Mouse (Mus musculus) kidney, adult 2 months (tissue): Measurements from ENCODE around the gene Tjp2. TPM values are rescaled to one million over a fixed set of nuclear protein-coding genes. Genes with fewer than 3 reads are reported as not detected.
A peak's percentile ranks its signal among the peaks of the same experiment; 100 is the strongest.
"Not testable (repeated sequence)": the region's sequence is repeated elsewhere in the genome, so short reads cannot be mapped to it uniquely, and the experiment has no call there.

ENCODE experiments used
- DNase-seq: peaks from one replicate; pipeline ENCODE4 v3.0.0; 2021
- H3K27ac ChIP-seq: fragments of 200-500 bp; 2 replicates; pipeline ENCODE4 v1.5.1; 2012; ENCODE audit warnings: low read depth, low read length, control low read depth, inconsistent platforms; ENCODE audit not compliant: insufficient read depth
- H3K27me3 ChIP-seq: fragments of 200-500 bp; replicated peaks from 2 replicates; pipeline ENCODE4 v1.6.1; 2012; ENCODE audit warnings: mild to moderate bottlenecking, moderate library complexity, low read length, inconsistent platforms; ENCODE audit not compliant: control insufficient read depth, insufficient read depth
- H3K36me3 ChIP-seq: fragments of 200-500 bp; 2 replicates; pipeline ENCODE4 v1.6.1; 2012; ENCODE audit warnings: mild to moderate bottlenecking, moderate library complexity, low read length, inconsistent platforms; ENCODE audit not compliant: control insufficient read depth, insufficient read depth
- H3K4me1 ChIP-seq: fragments of 200-500 bp; 2 replicates; pipeline ENCODE4 v1.6.1; 2011; ENCODE audit warnings: low read length; ENCODE audit not compliant: control insufficient read depth, insufficient read depth
- H3K4me3 ChIP-seq: fragments of 200-500 bp; 2 replicates; pipeline ENCODE4 v1.5.1; 2011; ENCODE audit warnings: mild to moderate bottlenecking, low read depth, low read length, control low read depth; ENCODE audit not compliant: insufficient read depth
- CTCF ChIP-seq: fragments of 200-500 bp; conservative IDR thresholded peaks from 2 replicates; pipeline ENCODE4 v1.5.1; 2011; ENCODE audit warnings: low read depth, mild to moderate bottlenecking, control low read depth, low read length, moderate library complexity, mixed read lengths; ENCODE audit not compliant: insufficient read depth, insufficient read length
- POLR2A ChIP-seq: fragments of 200-500 bp; IDR thresholded peaks from one replicate; pipeline ENCODE4 v1.6.1; 2011; ENCODE audit warnings: low read depth, low read length, control low read depth
- WGBS: fragments of 180-500 bp; shearing (Covaris S2); methylation state at CpG from one replicate; pipeline ENCODE4 v1.1.7; 2018; 5-methylcytosine and 5-hydroxymethylcytosine counted together
- polyA plus RNA-seq: library from polyadenylated mRNA; depleted of rRNA; stranded (reverse); fragments of >200 nt; gene quantifications from 2 replicates; pipeline ENCODE4 v1.2.3, GENCODE M21; 2012

Gene Tjp2
- polyA plus RNA-seq, 1 experiment: 13.0 TPM

DNA sequence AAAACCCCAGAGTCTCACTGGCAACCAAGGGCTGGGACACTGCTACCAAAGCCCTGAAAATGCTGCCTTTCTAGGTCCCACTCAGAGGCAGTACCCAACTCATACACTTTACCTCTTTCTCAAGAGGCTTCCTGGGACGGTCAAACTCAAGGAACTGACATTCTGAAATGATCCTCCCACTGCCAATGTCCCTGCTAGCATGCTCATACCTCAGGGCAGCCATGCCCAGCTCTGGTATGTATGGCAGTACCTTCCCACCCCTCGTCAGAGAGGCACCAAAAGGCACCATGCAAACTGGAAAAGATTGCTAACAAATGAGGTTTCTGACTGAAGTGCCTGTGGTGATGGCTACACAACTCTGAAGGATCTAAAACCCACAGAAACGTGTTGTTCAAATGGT lies 121.0 kb downstream of the Tjp2 start:
- H3K4me1 ChIP-seq: no peaks in the 10 kb centered on the region
- no peak for DNase-seq
- H3K36me3 ChIP-seq: no peaks in the 10 kb centered on the region; the same call in 1 of the 2 replicates
- H3K4me3 ChIP-seq: no peak overlapping the region
- H3K27me3 ChIP-seq: no peaks in the 10 kb centered on the region
- no peak for TF ChIP-seq CTCF
- no peak for TF ChIP-seq POLR2A
- 88% methylated on average over 3 of the region's 3 CpGs for WGBS
- H3K27ac ChIP-seq: no peak overlapping the region

DNA sequence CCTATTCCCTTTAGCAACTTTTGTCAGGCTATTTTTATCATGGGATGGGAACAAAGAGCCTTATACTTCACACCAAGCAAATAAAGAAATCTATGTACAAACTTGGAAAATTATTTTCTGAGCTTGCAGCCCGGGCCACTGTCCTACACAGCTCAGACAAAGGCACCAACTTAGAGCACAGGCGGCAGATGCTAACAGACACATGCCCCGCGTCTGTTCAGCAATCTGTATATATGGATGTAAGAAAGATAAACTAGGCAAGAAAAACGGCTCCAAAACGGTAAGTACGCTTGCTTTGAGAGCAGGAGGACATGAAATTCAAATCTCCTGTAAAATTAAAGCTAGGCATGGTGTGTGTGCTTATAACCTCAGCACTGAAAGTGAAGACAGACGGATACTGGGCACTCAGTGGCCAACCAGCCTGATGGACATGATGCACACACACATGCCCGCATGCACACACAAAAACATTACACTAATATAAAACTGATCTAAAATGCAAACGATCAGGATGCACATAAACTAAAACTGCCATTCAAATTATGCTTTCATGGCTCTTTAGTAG lies 122.2 kb downstream of the Tjp2 start:
- H3K36me3 ChIP-seq: no peaks in the 10 kb centered on the region; the same call in 1 of the 2 replicates
- no peaks in the 10 kb centered on the region for H3K4me1 ChIP-seq
- no peak for DNase-seq
- TF ChIP-seq CTCF (no peak), POLR2A (no peak)
- no peaks in the 10 kb centered on the region for H3K27me3 ChIP-seq
- no peak overlapping the region for H3K27ac ChIP-seq
- WGBS: 94% methylated on average over 10 of the region's 10 CpGs
- H3K4me3 ChIP-seq: no peak overlapping the region

DNA sequence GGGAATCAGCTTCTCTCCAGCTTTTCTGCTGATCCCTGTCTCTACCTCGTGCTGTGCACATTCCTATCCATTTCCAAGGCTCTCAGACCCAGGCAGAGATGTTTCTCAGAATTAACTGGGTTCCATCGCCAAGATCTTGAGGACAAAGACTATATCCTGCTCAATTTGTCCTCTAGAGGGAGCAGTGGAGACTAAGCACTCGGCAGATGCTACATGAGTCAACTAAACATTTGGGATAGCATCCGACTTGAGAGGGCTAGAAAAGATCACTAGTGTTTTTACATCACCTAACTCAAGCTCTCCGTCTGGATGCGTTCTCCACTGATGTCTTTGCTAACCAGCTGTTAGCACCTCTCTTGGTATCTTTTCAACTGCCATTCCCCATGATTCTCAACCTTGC lies 123.6 kb downstream of the Tjp2 start:
- peak; percentile 38 for DNase-seq
- H3K36me3 ChIP-seq: no peaks in the 10 kb centered on the region; the same call in 1 of the 2 replicates
- H3K4me3 ChIP-seq: no peak overlapping the region
- no peaks in the 10 kb centered on the region for H3K27me3 ChIP-seq
- no peak overlapping the region for H3K27ac ChIP-seq
- no peak for TF ChIP-seq POLR2A
- 0 out of 2 replicates have a peak, but pooled peaks have one; percentile 1 for TF ChIP-seq CTCF
- H3K4me1 ChIP-seq: no peaks in the 10 kb centered on the region
- 81% methylated on average over 6 of the region's 6 CpGs for WGBS

DNA sequence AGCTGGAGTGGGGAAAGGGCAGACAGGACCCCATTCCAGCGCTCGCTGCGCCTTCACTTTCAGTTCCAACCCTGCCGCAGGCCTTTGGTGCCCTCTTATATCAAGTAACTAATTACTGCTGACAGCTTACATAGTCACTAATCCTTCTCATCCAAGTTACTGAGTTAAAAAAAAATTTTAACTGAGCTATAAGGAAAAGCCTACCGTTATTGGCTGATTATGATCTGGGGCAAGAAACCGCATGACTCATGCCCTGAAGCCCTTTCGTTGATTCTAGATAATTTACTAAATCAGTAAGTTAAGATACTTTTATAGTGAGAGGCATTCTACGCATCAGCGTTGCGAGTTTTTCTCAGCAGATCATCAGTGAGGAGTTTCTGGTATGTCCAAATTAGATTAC lies 126.1 kb downstream of the Tjp2 start:
- Histone ChIP-seq H3K27me3 (no peaks in the 10 kb centered on the region), H3K36me3 (no peaks in the 10 kb centered on the region; the same call in none of the 2 replicates), H3K4me3 (no peak overlapping the region), H3K27ac (no peak overlapping the region), H3K4me1 (no peaks in the 10 kb centered on the region)
- TF ChIP-seq POLR2A: no peak
- no peak for TF ChIP-seq CTCF
- WGBS: 72% methylated on average over 10 of the region's 10 CpGs
- no peak for DNase-seq

DNA sequence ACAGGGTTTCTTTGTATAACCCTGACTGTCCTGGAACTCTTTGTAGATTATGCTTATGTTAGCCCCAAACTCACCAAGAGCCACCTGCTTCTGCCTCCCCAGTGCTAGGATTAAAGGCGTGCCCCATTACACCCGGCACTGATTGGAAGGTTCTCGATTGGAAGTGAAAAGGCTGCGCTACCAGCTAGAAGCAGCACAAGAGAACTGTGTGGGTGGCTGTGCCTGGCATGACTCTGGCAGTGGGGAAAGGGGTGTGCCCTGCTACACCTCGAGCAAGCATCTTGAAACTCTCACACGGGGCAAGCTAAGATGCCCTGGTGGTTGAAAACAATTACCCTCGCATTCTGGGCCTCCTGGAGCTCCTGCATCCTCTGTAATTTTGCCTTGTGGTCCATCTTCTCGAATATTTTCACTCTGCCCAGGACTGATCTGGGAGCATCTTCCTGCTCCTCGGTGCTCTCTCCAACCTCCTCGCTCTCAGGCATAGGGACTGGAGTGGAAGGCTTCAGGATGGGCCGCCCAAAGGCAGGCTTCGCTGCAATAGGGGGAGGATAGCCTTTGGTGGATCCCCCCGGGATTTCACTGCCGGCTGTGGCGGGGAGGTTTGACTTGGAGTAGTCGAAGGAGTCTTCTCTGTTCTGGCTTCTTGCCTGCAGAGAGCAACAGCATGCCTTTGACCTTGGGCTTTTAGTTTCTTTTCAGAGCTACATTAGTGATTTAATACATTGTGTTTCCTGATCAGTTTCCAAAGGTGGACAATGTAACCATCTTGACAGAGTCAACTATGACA lies 127.0 kb downstream of the Tjp2 start:
- WGBS: 84% methylated on average over 16 of the region's 16 CpGs
- TF ChIP-seq POLR2A (no peak), CTCF (no peak)
- no peaks in the 10 kb centered on the region for H3K27me3 ChIP-seq
- H3K4me3 ChIP-seq: no peak overlapping the region
- no peaks in the 10 kb centered on the region for H3K4me1 ChIP-seq
- DNase-seq: no peak
- no peaks in the 10 kb centered on the region; the same call in none of the 2 replicates for H3K36me3 ChIP-seq
- no peak overlapping the region for H3K27ac ChIP-seq

DNA sequence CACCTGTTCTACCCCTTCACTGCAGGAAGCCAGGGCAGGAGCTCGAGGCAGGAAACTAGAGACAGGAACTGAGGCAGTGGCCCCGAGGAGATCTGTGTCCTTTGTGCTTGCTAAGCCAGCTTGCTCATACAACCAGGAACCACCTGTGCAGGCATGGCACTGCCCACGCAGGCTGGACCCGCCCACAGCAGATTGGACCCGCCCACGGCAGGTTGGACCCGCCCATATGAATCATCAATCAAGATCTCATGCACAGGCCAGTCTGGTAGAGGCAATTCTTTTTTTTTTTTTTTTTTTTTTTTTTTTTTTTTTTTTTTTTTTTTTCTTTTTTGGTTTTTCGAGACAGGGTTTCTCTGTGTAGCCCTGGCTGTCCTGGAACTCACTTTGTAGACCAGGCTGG lies 132.8 kb downstream of the Tjp2 start:
- 68% methylated on average over 8 of the region's 8 CpGs for WGBS
- not testable (repeated sequence) for DNase-seq, H3K27ac ChIP-seq, H3K4me3 ChIP-seq, H3K27me3 ChIP-seq, H3K4me1 ChIP-seq, H3K36me3 ChIP-seq

DNA sequence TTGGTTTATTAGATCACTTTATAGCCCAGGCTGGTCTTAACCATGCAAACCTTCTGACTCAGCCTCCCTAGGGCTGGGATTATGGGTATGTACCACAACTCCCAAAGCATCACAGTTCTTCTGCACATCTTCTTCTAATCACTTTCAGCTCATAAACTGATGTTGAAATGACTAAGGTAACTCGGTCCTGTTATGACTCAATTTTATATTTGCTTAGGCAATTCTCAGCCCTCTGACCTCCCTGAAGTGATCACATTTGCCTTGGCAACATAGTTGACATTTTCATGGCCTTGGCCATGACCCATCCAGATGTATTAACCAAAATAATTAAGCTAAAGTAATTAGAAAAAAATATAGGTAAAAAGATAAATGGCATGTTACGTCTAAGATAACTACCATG lies 134.5 kb downstream of the Tjp2 start:
- 76% methylated on average over 2 of the region's 2 CpGs for WGBS
- DNase-seq: no peak
- no peak for TF ChIP-seq CTCF
- no peak for TF ChIP-seq POLR2A
- no peak overlapping the region for H3K4me3 ChIP-seq
- no peaks in the 10 kb centered on the region for H3K4me1 ChIP-seq
- no peak overlapping the region for H3K27ac ChIP-seq
- no peaks in the 10 kb centered on the region for H3K27me3 ChIP-seq
- H3K36me3 ChIP-seq: no peaks in the 10 kb centered on the region

DNA sequence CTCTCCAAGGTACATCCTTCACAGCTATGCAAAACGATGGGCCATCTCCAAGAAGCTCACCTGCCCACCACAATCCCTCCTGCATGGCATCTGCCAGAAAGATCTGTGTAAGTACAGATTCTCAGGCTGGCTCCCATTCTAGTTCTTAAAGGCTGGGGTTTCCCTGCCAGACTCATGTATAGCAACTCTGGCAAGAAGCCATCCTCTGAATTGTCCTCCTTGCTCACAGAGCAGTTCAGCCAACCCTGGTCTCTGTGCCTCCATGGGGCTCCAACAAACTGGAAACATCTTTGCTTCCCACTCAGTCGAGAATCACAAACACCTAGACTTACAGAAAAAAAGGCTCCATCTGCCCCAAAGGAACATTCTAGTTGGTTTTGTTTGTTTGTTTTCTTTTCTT lies 139.5 kb downstream of the Tjp2 start:
- no peaks in the 10 kb centered on the region for H3K27me3 ChIP-seq
- TF ChIP-seq POLR2A (no peak), CTCF (no peak)
- 82% methylated on average over 2 of the region's 2 CpGs for WGBS
- H3K36me3 ChIP-seq: no peaks in the 10 kb centered on the region
- no peak overlapping the region for H3K4me3 ChIP-seq
- no peaks in the 10 kb centered on the region for H3K4me1 ChIP-seq
- DNase-seq: no peak
- no peak overlapping the region for H3K27ac ChIP-seq
